Mouse (Mus musculus): ENCODE data around the gene Ppox.

Gene Ppox

DNA sequence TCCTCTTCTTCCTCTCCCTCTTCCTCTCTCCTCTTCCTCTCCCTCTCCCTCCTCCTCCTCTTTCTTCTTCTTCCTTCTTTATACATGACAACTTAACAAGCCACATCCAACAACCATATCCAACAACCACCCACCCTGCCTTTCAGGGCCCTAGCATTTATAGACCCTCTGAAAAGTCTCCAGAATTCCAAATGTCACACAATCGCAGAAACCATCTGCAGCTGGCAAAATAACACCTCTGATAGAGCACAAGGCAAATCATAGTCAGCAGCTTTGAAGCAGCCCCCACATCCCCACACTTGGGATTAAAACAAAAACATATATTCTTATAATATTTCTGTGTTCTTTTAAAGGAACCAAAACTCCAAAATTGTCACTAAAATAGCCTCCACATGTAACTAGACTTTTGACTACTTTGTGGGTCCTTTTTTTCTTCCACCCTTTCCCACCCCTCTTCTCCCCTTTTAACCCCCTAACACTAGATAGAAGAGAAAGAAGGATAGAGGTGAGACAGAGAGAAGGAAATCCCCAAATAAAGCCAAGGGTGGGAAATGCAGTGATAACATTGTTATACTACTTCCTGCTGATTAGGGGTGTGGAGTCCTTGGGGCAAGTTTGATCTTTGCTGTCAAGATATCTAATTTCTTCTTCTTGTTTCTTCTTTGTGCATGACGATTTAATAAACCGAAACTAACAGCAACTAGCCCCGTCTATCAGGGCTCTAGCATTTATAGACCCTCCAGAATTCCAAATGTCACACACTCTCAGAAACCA lies 14.8 kb downstream of the Ppox start:
- no peak for DNase-seq (ENCODE audit: low spot score)

DNA sequence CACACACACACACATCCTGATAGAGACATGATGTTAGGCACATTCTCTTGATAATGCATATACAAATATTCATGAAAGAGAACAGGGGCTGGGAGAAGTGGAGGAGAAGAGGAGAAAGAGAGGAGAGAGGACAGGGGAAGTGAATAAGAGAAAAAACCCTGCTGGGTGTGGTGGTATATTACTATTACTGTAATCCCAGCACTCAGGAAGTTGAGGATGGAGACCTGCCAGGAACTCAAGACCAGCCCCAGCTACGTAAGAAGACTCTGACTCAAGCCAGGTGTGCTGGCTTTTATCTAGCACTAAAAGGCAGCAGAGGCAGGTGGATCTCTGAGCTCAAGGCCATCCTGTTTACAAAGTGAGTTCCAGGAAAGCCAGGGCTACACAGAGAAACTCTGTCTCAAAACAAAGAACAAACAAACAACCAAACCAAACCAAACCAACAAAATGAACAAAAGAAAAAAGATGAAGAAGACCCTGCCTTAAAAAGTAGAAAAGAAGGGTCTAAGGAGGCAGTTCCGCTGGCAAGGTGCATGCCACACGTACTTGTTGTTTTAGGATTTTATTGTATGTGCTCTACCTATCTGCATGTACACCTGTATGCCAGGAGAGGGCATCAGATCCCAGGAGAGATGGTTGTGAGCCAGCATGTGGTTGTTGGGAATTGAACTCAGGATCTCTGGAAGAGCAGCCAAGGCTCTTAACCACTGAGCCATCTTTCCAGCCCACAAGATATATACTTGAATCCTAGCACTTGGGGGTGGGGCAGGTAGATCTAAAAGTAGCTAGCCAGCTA lies 17.1 kb downstream of the Ppox start:
- DNase-seq (ENCODE audit: low spot score): no peak

DNA sequence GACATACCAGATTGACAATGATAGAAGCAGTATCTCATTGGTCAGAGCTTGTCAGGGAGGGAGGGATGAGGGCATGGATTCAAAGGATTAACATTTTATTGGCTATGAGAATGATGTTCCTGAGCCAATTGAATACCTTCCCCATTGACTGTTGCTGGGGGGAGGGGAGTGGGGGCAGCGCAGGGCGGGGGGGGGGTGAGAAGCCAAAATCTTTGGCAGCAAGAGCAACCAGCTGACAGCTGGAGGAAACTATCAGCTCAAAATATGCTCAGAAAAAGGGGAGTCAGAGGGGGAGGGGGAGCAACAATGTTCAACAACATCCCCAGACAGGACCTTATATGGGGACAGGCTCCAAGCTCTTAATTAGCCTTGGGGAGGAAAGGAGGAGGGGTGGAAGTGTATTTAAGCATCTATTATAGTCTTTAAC lies 17.8 kb downstream of the Ppox start:
- DNase-seq (ENCODE audit: low spot score): no peak

DNA sequence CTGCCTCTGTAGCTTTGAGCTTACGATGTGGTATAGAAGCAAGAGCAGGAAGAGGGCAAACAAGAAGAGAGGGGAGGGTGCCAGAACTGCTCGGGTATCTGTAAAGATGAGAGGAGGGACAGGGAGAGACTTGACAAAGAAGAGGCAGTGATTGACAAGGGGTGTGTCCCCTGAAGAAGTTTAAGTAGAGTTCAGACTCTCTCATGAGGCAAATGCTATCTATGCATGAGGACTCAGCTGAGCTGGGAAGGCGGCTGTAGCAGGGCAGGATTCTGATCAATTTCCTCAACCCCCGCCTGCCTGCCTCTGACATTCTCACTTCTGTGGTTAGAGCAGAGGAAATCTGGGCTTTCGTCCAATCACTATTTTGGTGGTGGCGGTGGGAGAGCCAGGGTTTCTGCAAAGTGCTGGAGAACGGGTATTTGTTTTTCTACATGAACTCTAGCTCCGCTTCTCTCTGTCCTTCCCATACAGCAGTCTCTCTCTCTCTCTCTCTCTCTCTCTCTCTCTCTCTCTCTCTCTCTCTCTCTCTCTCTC lies 18.3 kb downstream of the Ppox start:
- DNase-seq (ENCODE audit: low spot score): no peak

DNA sequence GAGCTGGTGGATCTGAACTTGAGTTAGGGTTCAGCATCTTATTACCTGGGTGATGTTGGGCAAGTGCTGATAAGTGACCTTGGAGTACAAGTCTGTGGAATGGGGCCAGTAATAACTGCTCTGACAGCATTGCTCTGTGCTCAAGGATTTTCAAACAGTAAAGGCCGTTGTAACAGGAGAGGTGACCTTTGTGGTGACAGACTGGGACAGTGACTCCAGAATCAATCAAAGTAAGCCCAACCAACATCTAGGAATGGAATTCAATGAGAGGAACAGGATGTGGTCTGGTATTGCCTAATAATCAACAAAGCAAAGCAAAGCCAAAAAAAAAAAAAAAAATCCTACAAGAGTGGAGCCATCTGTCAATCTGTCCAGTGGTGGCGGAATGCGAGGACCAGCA lies 20.7 kb downstream of the Ppox start:
- no peak for DNase-seq (ENCODE audit: low spot score)

DNA sequence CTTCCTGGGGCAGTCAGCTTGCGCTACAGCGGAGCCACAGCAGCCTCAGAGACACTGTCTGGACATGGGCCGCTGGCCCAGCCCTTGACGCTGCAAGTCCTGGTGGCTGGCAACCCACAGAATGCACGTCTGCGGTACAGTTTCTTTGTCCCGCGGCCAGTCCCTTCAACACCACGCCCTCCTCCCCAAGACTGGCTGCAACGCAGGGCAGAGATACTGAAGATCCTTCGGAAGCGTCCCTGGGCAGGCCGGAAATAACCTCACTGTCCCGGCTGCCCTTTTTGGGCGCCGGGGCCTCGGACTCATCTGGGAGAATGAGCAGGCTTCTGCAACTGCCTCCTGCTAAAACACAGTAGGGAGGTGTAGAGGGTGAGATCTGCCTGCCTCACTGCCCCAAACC lies 22.1 kb downstream of the Ppox start:
- no peak for DNase-seq (ENCODE audit: low spot score)

DNA sequence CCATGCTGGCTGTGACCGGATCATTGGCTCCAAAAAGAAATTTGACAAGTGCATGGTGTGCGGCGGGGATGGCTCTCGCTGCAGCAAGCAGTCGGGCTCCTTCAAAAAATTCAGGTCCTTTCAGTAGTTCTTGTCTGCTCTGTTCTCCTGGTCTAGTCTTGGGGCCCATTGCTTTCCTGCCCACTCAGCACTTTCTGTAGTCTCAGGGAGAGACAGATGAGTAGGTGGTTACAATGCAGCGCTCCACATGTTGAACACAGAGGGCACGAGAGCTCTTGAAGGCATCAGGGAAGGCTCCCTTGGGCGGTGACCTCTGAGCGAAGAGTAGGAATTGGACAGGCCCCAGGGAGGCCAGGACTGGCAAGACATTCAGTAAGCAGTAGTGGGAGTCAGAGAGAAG lies 23.2 kb downstream of the Ppox start:
- no peak for DNase-seq (ENCODE audit: low spot score)

DNA sequence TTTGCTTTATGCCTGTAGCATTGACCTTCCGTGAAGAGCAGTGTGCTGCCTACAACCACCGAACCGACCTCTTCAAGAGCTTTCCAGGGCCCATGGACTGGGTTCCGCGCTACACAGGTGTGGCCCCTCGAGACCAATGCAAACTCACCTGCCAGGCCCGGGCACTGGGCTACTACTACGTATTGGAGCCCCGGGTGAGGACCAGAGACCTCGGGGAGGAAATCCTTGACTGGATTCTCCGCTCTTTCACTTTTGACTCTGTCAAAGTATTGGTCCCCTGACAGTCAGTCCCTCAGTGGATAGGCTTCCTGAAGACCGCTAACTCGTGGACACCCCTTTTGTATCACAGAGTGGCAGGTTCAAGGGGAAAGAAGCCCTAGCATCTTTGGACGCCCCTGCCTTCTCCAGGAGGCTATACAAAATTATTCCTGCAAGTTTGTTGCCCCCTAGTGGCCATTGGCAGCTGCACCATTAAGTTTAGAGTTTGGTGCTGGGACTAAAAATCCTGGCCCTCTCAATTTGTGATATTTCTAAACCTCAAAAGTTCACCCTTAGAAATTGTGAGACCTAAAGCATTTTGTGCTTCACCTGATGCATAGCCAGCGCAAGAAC lies 23.9 kb downstream of the Ppox start:
- peak; percentile 71 for DNase-seq (ENCODE audit: low spot score)

DNA sequence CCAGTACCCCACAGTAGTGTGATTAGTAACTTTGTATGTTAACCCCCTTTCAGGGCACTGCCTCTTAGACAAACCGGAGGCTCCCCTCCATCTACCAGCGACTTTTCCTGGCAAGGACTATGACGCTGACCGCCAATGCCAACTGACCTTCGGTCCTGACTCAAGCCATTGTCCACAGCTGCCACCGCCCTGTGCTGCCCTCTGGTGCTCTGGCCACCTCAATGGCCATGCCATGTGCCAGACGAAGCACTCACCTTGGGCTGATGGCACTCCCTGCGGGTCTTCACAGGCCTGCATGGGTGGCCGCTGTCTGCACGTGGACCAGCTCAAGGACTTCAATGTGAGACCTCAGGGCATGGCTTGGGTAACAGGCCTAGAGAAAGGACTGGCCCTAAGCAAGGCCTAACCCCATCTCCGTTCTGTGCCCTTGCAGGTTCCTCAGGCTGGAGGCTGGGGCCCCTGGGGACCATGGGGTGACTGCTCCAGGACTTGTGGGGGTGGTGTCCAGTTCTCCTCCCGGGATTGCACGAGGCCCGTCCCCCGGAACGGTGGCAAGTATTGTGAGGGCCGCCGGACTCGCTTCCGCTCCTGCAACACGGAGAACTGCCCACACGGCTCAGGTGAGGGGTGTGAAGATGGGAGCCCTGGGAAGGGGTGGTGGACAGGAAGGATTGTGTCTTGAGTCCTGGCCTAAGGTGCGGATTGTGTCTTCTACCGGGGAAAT lies 24.7 kb downstream of the Ppox start:
- DNase-seq (ENCODE audit: low spot score): no peak

DNA sequence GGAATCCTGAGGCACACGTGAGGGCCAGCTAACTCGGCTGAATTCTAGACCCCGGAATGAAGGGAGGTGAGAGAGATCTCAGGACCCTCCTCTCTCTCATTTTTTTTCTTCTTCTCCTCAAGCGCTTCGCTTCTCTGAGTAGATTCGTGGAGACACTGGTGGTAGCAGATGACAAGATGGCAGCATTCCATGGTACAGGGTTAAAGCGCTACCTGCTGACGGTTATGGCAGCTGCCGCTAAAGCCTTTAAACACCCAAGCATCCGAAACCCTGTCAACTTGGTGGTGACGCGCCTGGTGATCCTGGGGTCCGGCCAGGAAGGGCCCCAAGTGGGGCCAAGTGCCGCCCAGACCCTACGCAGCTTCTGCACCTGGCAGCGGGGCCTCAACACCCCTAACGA lies 28.6 kb downstream of the Ppox start:
- no peak for DNase-seq (ENCODE audit: low spot score)

DNA sequence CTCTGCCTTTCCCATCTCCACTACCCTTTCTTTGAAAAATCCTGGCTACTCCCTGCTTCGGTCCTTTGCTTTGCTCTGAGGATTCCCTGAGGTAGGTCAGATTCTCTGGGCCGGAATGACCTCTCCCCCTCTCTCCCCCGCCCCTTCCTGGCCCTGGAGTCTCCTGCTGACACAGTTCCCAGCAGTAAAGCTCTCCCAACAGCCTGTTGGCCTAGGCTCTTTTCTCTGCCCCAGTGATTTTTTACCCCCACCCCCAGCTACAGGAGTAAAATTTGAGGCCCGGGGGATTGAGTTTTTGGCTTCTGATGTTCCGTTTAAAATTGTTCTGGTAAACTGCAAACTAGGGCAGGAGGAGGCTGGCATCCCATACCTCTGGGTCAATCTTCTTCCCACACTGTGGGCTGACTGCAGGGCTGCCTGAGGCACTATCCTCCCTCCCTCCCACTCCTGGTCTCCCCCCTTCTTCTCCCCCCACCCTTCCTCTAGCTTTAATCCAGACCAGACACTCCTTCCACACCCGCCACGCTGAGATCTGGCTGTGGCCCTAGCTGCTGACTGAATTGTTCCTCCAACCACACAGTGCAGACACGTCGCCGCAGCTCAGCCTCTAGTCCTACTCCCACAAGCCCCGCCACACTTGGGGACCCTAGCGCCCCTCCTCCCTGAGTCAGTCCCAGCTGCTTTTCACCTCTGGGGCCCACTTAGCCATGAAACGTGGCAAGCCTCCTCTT lies 29.2 kb downstream of the Ppox start:
- peak; percentile 68 for DNase-seq (ENCODE audit: low spot score)

DNA sequence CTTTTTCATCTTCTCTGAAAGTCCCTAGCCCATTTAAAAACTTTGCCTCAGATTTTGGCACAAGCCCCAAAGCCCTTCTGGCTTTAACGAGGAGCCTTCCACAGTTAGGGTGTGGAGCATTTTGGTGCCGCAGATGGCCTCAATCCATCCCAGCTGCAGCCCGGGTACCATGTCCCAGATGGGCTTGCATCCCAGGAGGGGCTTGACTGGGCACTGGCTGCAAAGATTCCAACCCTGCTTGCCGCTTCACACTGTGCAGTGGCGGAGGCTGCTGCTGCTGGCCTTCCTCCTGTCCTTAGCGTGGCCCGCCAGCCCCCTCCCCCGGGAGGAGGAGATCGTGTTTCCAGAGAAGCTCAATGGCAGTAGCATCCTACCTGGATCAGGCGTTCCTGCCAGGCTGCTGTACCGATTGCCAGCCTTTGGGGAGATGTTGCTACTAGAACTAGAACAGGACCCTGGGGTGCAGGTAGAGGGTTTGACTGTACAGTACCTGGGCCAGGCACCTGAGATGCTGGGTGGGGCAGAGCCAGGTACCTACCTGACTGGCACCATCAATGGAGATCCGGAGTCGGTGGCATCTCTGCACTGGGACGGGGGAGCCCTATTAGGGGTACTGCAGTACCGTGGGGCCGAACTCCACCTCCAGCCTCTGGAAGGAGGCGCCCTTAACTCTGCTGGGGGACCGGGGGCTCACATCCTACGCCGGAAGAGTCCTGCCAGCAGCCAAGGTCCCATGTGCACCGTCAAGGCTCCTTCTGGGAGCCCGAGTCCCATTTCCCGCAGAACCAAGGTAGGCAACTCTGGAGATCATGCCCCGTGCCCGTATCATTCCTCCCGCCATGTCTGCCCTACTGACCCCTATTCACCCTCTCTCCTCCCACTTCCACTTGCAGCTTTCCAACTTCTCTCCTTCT lies 30.0 kb downstream of the Ppox start, which contains the start of gene Ndufs2:
TSS of gene Ndufs2 (minus strand) at position 709 of the 914 bp plus-strand sequence.
- no peak for DNase-seq (ENCODE audit: low spot score)

DNA sequence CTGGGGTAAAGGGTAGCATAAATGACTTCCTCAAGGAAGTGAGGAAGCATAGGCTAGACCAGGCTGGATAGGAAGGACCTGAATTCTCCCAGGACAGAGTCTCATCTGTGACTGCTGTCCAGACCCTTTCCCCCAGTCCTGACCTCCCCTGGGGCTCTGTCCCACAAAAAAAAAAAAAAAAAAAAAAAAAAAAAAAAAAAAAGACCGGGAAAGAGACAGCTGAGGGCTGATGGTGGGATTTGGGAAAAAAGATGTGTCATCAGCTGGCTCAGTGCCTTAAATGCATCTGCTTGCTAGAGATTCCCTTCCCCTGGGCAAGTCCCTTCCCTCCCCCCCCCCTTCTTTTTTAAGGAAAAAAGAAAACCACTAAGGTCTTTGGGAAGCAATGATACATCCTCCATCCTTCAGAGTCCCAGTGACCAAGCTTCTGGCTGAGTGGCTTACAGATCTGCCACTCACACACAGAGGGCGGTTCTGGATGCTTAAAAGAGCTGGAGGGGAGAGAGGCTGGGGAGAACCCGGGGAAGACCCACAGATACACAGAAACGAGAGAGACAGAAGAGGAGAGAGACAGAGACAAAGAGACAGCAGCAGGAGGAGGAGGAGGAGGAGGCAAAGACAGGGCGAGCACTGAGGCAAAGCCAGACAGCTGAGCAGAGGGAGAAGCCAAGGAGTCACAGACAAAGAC lies 30.9 kb downstream of the Ppox start, which contains the start of gene Adamts4:
TSS of gene Adamts4 (plus strand) at position 509 of the 688 bp plus-strand sequence.
- DNase-seq (ENCODE audit: low spot score): peak; percentile 63

DNA sequence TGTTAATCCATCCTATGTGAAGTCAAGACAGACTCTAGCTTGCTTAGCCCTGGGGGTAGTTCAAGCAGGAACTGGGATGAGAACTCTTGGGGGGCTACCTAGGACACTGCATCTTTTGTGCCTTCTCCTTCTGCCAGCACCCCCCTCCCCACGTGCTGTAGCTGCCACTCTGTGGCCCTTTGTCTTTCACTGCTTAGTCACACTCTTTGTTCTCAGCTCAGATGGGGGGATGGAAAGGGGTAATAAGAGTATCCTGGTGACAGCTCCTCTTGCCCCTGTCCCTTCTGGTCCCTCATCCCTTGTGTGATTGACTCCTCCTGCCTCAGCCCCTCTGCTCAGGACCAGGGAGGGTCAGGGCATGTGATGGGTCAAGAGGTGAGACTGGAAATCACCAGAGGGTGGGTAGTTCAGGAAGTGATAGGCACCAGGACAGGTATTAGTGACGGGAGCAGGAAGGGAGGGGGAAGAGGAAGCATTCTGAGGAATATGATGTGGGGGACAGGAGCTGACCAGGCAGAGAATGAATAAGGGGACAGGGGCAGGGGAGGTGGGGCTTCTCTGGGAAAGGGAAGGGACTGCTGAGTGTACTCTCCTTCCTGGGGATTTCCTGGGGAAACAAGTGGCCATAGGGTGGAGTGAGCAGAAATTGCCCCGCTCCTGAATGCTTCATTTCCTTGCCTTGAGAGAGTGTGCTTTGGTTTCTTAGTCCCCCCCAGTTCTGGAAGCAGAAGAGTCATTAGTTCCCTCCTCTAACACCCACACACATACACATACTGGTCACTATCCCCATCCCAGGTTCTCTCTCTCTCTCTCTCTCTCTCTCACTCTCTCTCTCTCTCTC lies 32.4 kb downstream of the Ppox start:
- no peak for DNase-seq (ENCODE audit: low spot score)

DNA sequence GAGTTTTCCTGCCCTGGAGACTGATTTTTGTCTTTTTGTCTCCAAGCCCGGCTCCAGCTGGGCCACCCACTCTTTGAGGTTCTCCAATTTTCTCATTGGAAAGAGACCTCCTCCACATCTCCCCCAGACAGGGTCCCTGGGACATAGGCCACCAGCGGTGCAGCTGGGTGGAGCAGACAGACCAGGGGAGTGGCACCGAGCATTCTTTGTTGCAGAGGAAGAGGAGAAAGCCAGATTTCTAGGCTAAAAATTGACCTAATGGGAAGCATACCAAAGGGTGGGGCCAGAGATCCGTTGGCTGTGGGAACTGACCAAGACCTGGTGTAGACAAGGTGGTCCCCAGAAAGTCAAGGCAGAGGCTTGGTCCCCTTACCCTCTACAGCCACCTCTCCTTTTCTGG lies 33.1 kb downstream of the Ppox start:
- no peak for DNase-seq (ENCODE audit: low spot score)

DNA sequence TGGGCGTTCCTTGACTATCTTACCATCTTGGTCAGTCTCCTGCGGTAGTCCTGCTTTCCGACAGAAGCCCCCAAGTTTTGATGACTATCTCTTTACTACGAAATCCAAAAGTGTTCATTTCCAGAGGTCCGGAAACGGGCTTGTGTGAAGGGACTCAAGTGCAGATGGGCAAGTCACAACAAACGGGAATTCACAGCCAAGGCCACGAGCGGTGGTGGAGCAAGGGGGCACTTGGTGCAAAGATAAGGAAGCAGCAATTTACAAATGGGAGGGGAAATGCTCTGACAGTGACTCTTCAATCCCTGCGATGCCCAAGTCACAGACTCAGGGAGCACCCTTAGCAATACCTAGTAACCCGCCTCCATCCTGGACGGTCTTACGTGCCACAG lies 33.5 kb downstream of the Ppox start:
- DNase-seq (ENCODE audit: low spot score): peak; percentile 55

DNA sequence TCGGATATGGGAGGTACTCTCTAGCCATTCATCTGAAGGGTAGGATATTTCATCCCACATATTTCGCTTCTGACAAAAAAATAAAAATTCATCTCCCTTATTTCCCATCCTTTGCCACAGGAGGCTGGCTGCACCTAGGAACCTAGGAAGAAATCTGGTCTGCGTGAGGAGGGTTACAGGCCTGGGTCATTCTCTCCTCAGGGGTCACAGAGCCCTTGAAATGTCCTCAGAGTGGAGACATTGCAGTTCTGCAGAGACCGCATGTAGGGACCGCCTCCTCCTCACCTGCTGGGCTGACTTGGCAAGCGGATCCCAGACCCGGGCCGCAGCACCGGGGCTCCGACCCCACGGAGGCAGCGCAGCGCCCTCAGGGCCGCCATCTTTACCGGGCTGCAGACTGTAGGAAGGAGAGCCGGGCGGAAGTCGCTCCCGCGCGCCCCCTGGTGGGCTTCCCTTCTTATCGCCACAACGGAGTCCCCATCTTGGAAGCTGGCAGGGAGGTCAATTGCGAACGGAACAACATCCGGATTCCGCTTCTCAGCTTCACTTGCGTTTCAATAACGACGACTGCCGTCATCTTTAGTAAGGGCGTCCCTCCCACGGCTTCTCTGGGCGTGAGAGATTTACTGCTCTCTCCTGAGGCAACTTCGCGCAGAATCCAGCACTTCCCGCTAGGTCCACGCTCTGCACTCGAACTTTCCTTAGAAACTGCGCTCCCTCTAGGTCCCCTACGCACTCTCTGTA lies 34.1 kb downstream of the Ppox start:
- peak; percentile 98 for DNase-seq (ENCODE audit: low spot score)

DNA sequence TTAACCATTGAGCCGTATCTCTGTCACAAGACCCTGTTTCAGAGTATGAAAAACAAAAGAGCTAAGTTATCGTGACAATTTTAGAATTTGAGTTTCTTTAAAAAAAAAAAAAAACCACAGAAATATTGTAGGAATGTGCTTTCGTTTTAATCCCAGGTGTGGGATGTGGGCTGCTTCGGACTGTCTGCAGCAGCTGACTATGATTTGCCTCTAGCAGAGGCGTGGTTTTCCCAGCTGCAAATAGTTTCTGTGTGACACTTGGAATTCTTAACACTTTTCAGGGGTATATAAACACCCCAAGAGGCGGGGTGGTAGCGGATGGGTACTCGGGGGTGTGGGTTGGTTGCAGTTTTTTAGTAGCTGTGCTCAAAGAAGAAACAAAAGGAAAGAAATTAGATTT lies 35.6 kb downstream of the Ppox start:
- DNase-seq (ENCODE audit: low spot score): no peak

Measured in testis, postnatal 10 days (tissue).